Mouse (Mus musculus) inflammation-experienced regulatory T-cells, adult 16 weeks (primary cell): Measurements from ENCODE around the gene Mfap1a. TPM values are rescaled to one million over a fixed set of nuclear protein-coding genes. Genes with fewer than 3 reads are reported as not detected.

ENCODE experiments used
- polyA plus RNA-seq: library from polyadenylated mRNA; unstranded; fragments of 100-300 nt; shearing (Covaris generic); gene quantifications from one replicate; pipeline ENCODE4 v1.2.1, GENCODE M21; 2017

Mfap1a gene
- 42.8 TPM for polyA plus RNA-seq

DNA sequence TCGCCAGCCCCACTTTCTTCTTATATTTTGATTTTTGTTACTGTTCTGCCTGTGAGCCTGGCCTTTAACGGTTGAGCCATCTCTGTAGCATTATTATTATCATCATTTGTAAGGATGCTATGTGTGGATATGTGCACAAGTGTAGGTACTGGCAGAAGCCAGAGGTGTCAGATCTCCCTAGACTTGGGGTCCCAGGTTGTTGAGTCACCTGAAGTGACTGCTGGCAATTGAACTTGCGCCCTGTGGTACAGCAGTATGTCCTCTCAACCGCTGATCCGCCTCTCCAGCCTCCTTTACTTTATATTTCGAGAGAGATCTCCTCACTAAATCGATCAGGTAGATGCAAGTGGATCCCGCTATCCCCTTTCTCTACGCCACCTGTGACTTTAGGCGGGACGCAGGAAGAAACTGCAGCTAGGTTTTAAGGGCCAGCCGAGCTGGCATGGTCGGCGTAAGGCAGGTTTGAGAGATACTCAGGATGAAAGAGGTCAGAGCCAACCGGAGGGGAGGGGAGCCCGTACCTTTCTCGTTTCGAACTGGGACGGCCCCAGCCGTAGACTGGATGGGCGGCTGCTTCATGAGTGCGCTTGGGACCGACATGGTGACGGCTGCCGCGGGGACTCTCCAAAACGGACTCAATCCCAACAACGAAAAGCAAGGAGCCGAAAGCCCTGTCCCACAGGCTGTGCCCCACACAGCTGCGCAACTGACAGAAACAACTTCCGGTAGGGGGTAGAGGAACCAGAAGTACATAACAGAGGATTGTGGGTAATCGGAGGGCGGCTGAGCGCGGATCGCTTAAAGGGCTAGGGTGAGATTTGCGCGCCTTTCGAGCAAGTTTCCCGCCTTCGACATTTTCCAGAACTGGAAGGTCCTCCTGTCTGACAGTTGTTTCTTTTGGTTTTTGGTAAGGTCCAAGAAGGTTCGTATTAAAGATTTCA, at the start of gene Mfap1a, which contains the start of gene Wdr76:
Gene Mfap1a (minus strand): TSS at position 724 of the 941 bp plus-strand sequence.
Gene Wdr76 (plus strand): TSS at position 782 of the 941 bp plus-strand sequence.

DNA sequence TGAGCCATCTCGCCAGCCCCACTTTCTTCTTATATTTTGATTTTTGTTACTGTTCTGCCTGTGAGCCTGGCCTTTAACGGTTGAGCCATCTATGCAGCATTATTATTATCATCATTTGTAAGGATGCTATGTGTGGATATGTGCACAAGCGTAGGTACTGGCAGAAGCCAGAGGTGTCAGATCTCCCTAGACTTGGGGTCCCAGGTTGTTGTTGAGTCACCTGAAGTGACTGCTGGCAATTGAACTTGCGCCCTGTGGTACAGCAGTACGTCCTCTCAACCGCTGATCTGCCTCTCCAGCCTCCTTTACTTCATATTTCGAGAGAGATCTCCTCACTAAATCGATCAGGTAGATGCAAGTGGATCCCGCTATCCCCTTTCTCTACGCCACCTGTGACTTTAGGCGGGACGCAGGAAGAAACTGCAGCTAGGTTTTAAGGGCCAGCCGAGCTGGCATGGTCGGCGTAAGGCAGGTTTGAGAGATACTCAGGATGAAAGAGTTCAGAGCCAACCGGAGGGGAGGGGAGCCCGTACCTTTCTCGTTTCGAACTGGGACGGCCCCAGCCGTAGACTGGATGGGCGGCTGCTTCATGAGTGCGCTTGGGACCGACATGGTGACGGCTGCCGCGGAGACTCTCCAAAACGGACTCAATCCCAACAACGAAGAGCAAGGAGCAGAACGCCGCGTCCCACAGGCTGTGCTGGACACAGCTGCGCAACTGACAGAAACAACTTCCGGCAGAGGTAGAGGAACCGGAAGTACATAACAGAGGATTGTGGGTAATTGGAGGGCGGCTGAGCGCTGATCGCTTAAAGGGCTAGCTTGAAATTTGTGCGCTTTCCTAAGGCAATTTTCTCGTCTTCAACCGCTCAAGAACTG, 32.9 kb downstream of the Mfap1a start, which contains the start of gene Mfap1b:
Gene Mfap1b (minus strand): TSS at position 767 of the 879 bp plus-strand sequence.

DNA sequence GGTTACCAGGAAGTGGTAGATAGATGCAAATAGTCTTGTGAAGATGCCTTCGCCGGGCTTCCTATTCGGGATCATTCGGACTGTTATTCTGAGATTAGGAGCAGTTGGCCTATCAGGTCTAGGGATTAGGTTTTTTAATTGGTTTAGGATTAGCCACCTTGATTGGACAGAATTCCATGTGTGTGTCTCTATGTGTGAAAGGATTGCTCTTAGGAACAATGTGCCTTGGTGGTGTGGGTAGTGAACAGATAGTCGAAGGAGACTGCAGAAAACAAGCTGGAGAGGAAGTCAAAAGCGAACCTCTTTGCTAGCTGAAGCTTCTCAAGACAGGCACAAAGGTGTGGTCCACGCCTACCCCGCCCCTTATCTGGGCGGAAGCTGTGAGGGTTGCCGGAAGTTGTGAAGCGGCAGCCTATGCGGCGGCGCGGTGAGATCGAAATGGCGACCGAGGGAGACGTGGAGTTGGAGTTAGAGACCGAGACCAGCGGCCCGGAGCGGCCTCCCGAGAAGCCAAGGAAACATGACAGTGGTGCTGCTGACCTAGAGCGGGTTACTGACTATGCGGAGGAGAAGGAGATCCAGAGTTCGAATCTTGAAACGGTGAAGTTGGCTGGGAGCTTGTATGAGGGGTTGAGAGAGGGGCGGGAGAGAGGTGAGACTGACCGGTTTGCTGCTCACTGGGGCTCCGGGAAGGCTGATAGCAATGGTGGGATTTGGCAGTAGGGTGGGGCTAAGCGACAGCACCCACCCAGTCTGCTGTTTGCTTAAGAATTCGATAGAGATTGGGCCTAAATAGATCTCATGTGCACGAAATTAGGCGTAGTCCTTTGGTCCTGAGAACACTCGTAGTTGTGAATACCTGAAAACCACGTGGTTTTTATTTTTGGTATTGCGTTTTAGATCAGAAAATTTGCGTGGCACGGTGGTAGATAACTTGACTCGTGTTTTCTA, 49.5 kb downstream of the Mfap1a start, which contains the start of gene Serinc4:
Gene Serinc4 (minus strand): TSS at position 90 of the 951 bp plus-strand sequence.

DNA sequence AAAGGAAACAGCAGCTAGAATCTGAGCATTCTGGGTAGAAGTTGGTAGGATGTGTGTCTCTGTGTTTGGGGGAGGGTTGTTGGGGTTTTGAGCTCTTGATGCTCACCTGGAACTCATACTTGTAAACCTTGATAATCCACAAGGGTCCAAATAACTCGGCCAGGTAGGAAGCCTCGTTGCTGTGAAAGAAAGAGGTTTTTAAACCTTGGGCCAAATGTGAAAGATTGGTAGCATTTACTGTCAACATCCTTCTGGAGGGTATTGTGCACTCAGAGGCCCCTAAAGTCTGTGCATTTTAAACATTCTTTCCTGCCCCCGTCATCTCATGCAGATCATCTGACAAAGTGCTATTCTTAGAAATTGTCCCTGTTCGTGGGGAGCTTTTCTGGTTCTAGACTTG, 53.5 kb downstream of the Mfap1a start, which contains the start of gene Hypk:
Gene Hypk (plus strand): TSS at position 301 of the 400 bp plus-strand sequence.

DNA sequence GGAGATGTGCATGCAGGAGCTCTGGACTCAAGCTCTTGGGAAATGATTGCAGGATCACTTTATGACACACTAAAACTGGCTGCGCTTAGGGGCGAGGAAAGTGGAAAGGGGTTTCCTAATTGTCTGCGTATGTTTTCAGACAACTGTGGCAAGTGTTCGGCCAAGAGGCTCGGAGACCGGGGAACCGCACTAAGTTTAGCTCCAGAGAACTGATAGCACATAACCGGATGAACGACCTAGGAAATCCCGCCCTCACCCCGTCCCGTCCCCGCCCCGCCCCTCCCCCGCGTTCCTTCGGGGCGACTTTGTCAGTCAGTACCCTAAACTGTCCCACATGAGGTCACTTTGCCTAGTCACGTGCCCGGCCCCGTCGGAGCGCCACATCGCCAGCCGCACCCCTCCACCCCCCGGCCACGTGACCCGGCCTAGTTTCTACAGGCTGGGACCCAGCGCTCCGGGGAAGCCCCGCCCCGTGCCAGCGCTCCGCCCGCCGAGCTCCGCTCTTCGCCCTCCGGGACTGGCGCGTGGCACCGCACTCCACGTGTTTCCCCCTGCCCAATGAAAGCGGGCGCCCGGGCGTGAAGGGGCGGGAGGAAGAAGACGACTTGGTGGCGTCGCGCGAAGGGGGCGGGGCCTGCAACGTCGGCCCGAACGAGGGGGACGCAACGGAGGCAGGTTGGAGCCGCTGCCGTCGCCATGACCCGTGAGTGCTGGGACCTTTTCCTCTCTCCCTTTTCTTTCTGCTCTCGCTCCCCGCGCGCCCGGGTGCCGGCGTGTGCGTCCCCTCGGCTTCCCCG, 57.5 kb downstream of the Mfap1a start, which contains the start of gene Serf2:
Gene Serf2 (plus strand): TSS at position 457 of the 797 bp plus-strand sequence.

GRCm38 (mm10) chr2:121444178-121444577, 62.3 kb downstream of the Mfap1a start, which contains the start of gene Ell3:
TSS of gene Ell3 (minus strand) at chr2:121444278.

Other genes with a start within 250 kb of the Mfap1a start
- 82.8 TPM for gene Trp53bp1, start 235.3 kb downstream of the Mfap1a start, polyA plus RNA-seq
- 0.05 TPM for gene Map1a, start 217.1 kb downstream of the Mfap1a start, polyA plus RNA-seq
- gene Ppip5k1, start 151.3 kb downstream of the Mfap1a start, polyA plus RNA-seq = 17.5 TPM
- gene Ckmt1, start 149.0 kb downstream of the Mfap1a start, polyA plus RNA-seq = not detected
- 0.11 TPM for gene Strc, start 119.5 kb downstream of the Mfap1a start, polyA plus RNA-seq
- 689 TPM for gene Pdia3, start 92.9 kb downstream of the Mfap1a start, polyA plus RNA-seq
- gene Catsper2, start 92.9 kb downstream of the Mfap1a start, polyA plus RNA-seq = 1.8 TPM
- gene Ell3, start 62.4 kb downstream of the Mfap1a start, polyA plus RNA-seq = 0.74 TPM
- 500 TPM for gene Serf2, start 57.5 kb downstream of the Mfap1a start, polyA plus RNA-seq
- gene Hypk, start 53.4 kb downstream of the Mfap1a start, polyA plus RNA-seq = 154 TPM
- 0.15 TPM for gene Serinc4, start 49.9 kb downstream of the Mfap1a start, polyA plus RNA-seq
- gene Mfap1b, start 32.6 kb downstream of the Mfap1a start, polyA plus RNA-seq = 121 TPM
- gene Wdr76, start 58 bp upstream of the Mfap1a start, polyA plus RNA-seq = 7.5 TPM